Mouse (Mus musculus): ENCODE data around the gene Tnfrsf18. TPM values are rescaled to one million over a fixed set of nuclear protein-coding genes. Genes with fewer than 3 reads are reported as not detected.

Tnfrsf18 gene
- polyA plus RNA-seq, 1 experiment: 0.17 TPM

- no peak for TF ChIP-seq POLR2A (IDR thresholded peaks at IDR 0.05; ENCODE audit: extremely low read depth, insufficient read depth, low read length)
- no peak for TF ChIP-seq CTCF (IDR thresholded peaks at IDR 0.05; ENCODE audit: extremely low read depth, insufficient read depth, low read length)
- H3K4me1 ChIP-seq (ENCODE audit: control insufficient read depth, insufficient read depth, low read length): no peaks in the 10 kb centered on the region
- H3K4me3 ChIP-seq (ENCODE audit: insufficient read depth, low read length): no peak overlapping the region
- no peak overlapping the region for H3K27ac ChIP-seq (ENCODE audit: insufficient read depth, low read length)
These were observed 39.4 kb downstream of the Tnfrsf18 start for GRCm38 (mm10) chr4:156065156-156065894.

GRCm38 (mm10) chr4:156067256-156067949, 41.4 kb downstream of the Tnfrsf18 start:
- Histone ChIP-seq H3K27ac (ENCODE audit: insufficient read depth, low read length) (no peak overlapping the region), H3K4me3 (ENCODE audit: insufficient read depth, low read length) (no peak overlapping the region), H3K4me1 (ENCODE audit: control insufficient read depth, insufficient read depth, low read length) (no peaks in the 10 kb centered on the region)
- TF ChIP-seq POLR2A (IDR thresholded peaks at IDR 0.05; ENCODE audit: extremely low read depth, insufficient read depth, low read length) (no peak), CTCF (IDR thresholded peaks at IDR 0.05; ENCODE audit: extremely low read depth, insufficient read depth, low read length) (no peak)

- no peak overlapping the region for H3K4me3 ChIP-seq (ENCODE audit: insufficient read depth, low read length)
These were observed 43.7 kb downstream of the Tnfrsf18 start for GRCm38 (mm10) chr4:156069701-156070100.

GRCm38 (mm10) chr4:156070276-156070675, 44.3 kb downstream of the Tnfrsf18 start:
- no peak for TF ChIP-seq CTCF (IDR thresholded peaks at IDR 0.05; ENCODE audit: extremely low read depth, insufficient read depth, low read length)
- no peak for TF ChIP-seq POLR2A (IDR thresholded peaks at IDR 0.05; ENCODE audit: extremely low read depth, insufficient read depth, low read length)
- Histone ChIP-seq H3K4me3 (ENCODE audit: insufficient read depth, low read length) (no peak overlapping the region), H3K27ac (ENCODE audit: insufficient read depth, low read length) (no peak overlapping the region), H3K4me1 (ENCODE audit: control insufficient read depth, insufficient read depth, low read length) (no peaks in the 10 kb centered on the region)

More at GRCm38 (mm10) chr4:156069701-156070100, 43.7 kb downstream of the Tnfrsf18 start:
- Histone ChIP-seq H3K27ac (ENCODE audit: insufficient read depth, low read length) (no peak overlapping the region), H3K4me1 (ENCODE audit: control insufficient read depth, insufficient read depth, low read length) (no peaks in the 10 kb centered on the region)
- TF ChIP-seq POLR2A (IDR thresholded peaks at IDR 0.05; ENCODE audit: extremely low read depth, insufficient read depth, low read length) (no peak), CTCF (IDR thresholded peaks at IDR 0.05; ENCODE audit: extremely low read depth, insufficient read depth, low read length) (no peak)

- TF ChIP-seq CTCF (IDR thresholded peaks at IDR 0.05; ENCODE audit: extremely low read depth, insufficient read depth, low read length) (no peak), POLR2A (IDR thresholded peaks at IDR 0.05; ENCODE audit: extremely low read depth, insufficient read depth, low read length) (no peak)
- H3K27ac ChIP-seq (ENCODE audit: insufficient read depth, low read length): no peak overlapping the region
- no peaks in the 10 kb centered on the region for H3K4me1 ChIP-seq (ENCODE audit: control insufficient read depth, insufficient read depth, low read length)
- no peak overlapping the region for H3K4me3 ChIP-seq (ENCODE audit: insufficient read depth, low read length)
These were observed 44.8 kb downstream of the Tnfrsf18 start for GRCm38 (mm10) chr4:156070716-156071115.

GRCm38 (mm10) chr4:156076911-156077382, 51.0 kb downstream of the Tnfrsf18 start:
- TF ChIP-seq POLR2A (IDR thresholded peaks at IDR 0.05; ENCODE audit: extremely low read depth, insufficient read depth, low read length) (no peak), CTCF (IDR thresholded peaks at IDR 0.05; ENCODE audit: extremely low read depth, insufficient read depth, low read length) (no peak)
- no peaks in the 10 kb centered on the region for H3K4me1 ChIP-seq (ENCODE audit: control insufficient read depth, insufficient read depth, low read length)
- no peak overlapping the region for H3K27ac ChIP-seq (ENCODE audit: insufficient read depth, low read length)
- H3K4me3 ChIP-seq (ENCODE audit: insufficient read depth, low read length): no peak overlapping the region

- Histone ChIP-seq H3K4me1 (ENCODE audit: control insufficient read depth, insufficient read depth, low read length) (no peaks in the 10 kb centered on the region), H3K27ac (ENCODE audit: insufficient read depth, low read length) (no peak overlapping the region), H3K4me3 (ENCODE audit: insufficient read depth, low read length) (no peak overlapping the region)
- TF ChIP-seq POLR2A (IDR thresholded peaks at IDR 0.05; ENCODE audit: extremely low read depth, insufficient read depth, low read length) (no peak), CTCF (IDR thresholded peaks at IDR 0.05; ENCODE audit: extremely low read depth, insufficient read depth, low read length) (no peak)
These were observed 51.7 kb downstream of the Tnfrsf18 start for GRCm38 (mm10) chr4:156077499-156078301.

Other genes with a start within 250 kb of the Tnfrsf18 start
- 39.2 and 50.5 TPM in 2 replicates for gene Tmem88b, start 240.3 kb upstream of the Tnfrsf18 start, polyA plus RNA-seq (2012; rRNA removed)
- gene Ankrd65, start 235.7 kb upstream of the Tnfrsf18 start, polyA plus RNA-seq (2012; rRNA removed): not detected in 2 replicates
- 105 and 110 TPM in 2 replicates for gene Mrpl20, start 223.3 kb upstream of the Tnfrsf18 start, polyA plus RNA-seq (2012; rRNA removed)
- 112 and 121 TPM in 2 replicates for gene Ccnl2, start 213.7 kb upstream of the Tnfrsf18 start, polyA plus RNA-seq (2012; rRNA removed)
- gene Aurkaip1, start 194.9 kb upstream of the Tnfrsf18 start, polyA plus RNA-seq (2012; rRNA removed): 128 and 131 TPM in 2 replicates
- gene Mxra8, start 186.5 kb upstream of the Tnfrsf18 start, polyA plus RNA-seq (2012; rRNA removed): 14.9 and 15.7 TPM in 2 replicates
- gene Dvl1, start 178.8 kb upstream of the Tnfrsf18 start, polyA plus RNA-seq (2012; rRNA removed): 133 and 145 TPM in 2 replicates
- 0.17 and 0.23 TPM in 2 replicates for gene Tas1r3, start 162.8 kb upstream of the Tnfrsf18 start, polyA plus RNA-seq (2012; rRNA removed)
- gene Cptp, start 156.7 kb upstream of the Tnfrsf18 start, polyA plus RNA-seq (2012; rRNA removed): 19.7 and 21.9 TPM in 2 replicates
- gene Ints11, start 156.6 kb upstream of the Tnfrsf18 start, polyA plus RNA-seq (2012; rRNA removed): 39.4 and 42.5 TPM in 2 replicates
- 90.6 and 94.2 TPM in 2 replicates for gene Pusl1, start 134.4 kb upstream of the Tnfrsf18 start, polyA plus RNA-seq (2012; rRNA removed)
- 136 and 142 TPM in 2 replicates for gene Acap3, start 134.3 kb upstream of the Tnfrsf18 start, polyA plus RNA-seq (2012; rRNA removed)
- 72.6 and 75.2 TPM in 2 replicates for gene Ube2j2, start 82.3 kb upstream of the Tnfrsf18 start, polyA plus RNA-seq (2012; rRNA removed)
- 19.3 and 22.2 TPM in 2 replicates for gene C1qtnf12, start 63.8 kb upstream of the Tnfrsf18 start, polyA plus RNA-seq (2012; rRNA removed)
- gene B3galt6, start 33.5 kb upstream of the Tnfrsf18 start, polyA plus RNA-seq (2012; rRNA removed): 8.9 and 11.0 TPM in 2 replicates
- 122 and 126 TPM in 2 replicates for gene Sdf4, start 33.3 kb upstream of the Tnfrsf18 start, polyA plus RNA-seq (2012; rRNA removed)
- gene Tnfrsf4, start 12.3 kb upstream of the Tnfrsf18 start, polyA plus RNA-seq (2012; rRNA removed): 3.4 and 4.0 TPM in 2 replicates
- 0.10 and 0.34 TPM in 2 replicates for gene Ttll10, start 33.2 kb downstream of the Tnfrsf18 start, polyA plus RNA-seq (2012; rRNA removed)
- gene 9430015G10Rik, start 83.8 kb downstream of the Tnfrsf18 start, polyA plus RNA-seq (2012; rRNA removed): 34.8 and 38.8 TPM in 2 replicates
- gene Rnf223, start 104.3 kb downstream of the Tnfrsf18 start, polyA plus RNA-seq (2012; rRNA removed): 2.0 and 2.1 TPM in 2 replicates
- gene Agrn, start 171.3 kb downstream of the Tnfrsf18 start, polyA plus RNA-seq (2012; rRNA removed): 186 and 206 TPM in 2 replicates
- gene Isg15, start 174.7 kb downstream of the Tnfrsf18 start, polyA plus RNA-seq (2012; rRNA removed): 5.6 and 8.8 TPM in 2 replicates
- 3.5 and 3.7 TPM in 2 replicates for gene AW011738, start 177.1 kb downstream of the Tnfrsf18 start, polyA plus RNA-seq (2012; rRNA removed)
- gene Perm1, start 189.7 kb downstream of the Tnfrsf18 start, polyA plus RNA-seq (2012; rRNA removed): 0.57 and 0.65 TPM in 2 replicates
- 70.6 and 79.0 TPM in 2 replicates for gene Plekhn1, start 208.7 kb downstream of the Tnfrsf18 start, polyA plus RNA-seq (2012; rRNA removed)
- gene Noc2l, start 209.8 kb downstream of the Tnfrsf18 start, polyA plus RNA-seq (2012; rRNA removed): 94.2 and 95.6 TPM in 2 replicates
- 3.2 and 3.7 TPM in 2 replicates for gene Samd11, start 229.5 kb downstream of the Tnfrsf18 start, polyA plus RNA-seq (2012; rRNA removed)

Data from cortical plate, adult 2 months (tissue).